Mouse (Mus musculus) stomach, embryonic 16.5 days (tissue): ENCODE measurements around the gene Olfr459. TPM values are rescaled to one million over a fixed set of nuclear protein-coding genes. Genes with fewer than 3 reads are reported as not detected.

Source experiments
- polyA plus RNA-seq: library from polyadenylated mRNA; unstranded; fragments of >200 nt; fragmentation: Nextera tagmentation; extraction: Ambion mirVana; gene quantifications from 2 replicates; pipeline ENCODE4 v1.2.1, GENCODE M21; 2015

Olfr459 gene
- polyA plus RNA-seq, 1 experiment from 2014 or later: not detected

Other genes with a start within 250 kb of the Olfr459 start
- gene Ephb6, start 169.7 kb downstream of the Olfr459 start, polyA plus RNA-seq: 11.0 and 11.7 TPM in 2 replicates
- 10.0 and 10.9 TPM in 2 replicates for gene Trpv6, start 138.8 kb downstream of the Olfr459 start, polyA plus RNA-seq
- 0.06 TPM in 1 of 2 replicates, not detected in the other for gene Trpv5, start 94.4 kb downstream of the Olfr459 start, polyA plus RNA-seq
- 0.57 and 0.65 TPM in 2 replicates for gene Llcfc1, start 90.7 kb downstream of the Olfr459 start, polyA plus RNA-seq
- 9.7 and 12.7 TPM in 2 replicates for gene Kel, start 70.8 kb downstream of the Olfr459 start, polyA plus RNA-seq
- not detected in 2 replicates for gene Pip, start 72.4 kb upstream of the Olfr459 start, polyA plus RNA-seq
- not detected in 2 replicates for gene Sval2, start 77.8 kb upstream of the Olfr459 start, polyA plus RNA-seq
- not detected in 2 replicates for gene Sval1, start 176.5 kb upstream of the Olfr459 start, polyA plus RNA-seq
- gene Sval3, start 193.0 kb upstream of the Olfr459 start, polyA plus RNA-seq: not detected in 2 replicates